ENCODE assay signal across 23 mouse cellular contexts in genomic region chr12:83479140-83479539, GRCm38 (mm10). TPM values are rescaled to one million over a fixed set of nuclear protein-coding genes. Genes with fewer than 3 reads are reported as not detected.
DNase-seq lines count a peak whose midpoint lies in the region; ATAC-seq and TF ChIP-seq lines count a peak whose summit lies in the region.
"Had no signal": no experiment of that assay in that cellular context is flagged by ENCODE, and none has a peak within 500 bp of the region (broad histone marks: within the 10 kb centered on the region; RNA-seq: fewer than 3 reads in every experiment).

No protein-coding gene starts in this region.

- no peak for TF ChIP-seq CTCF in MEL (IDR thresholded peaks at IDR 0.05 in 2 of 3, conservative IDR thresholded peaks at IDR 0.05 in 1 of 3; ENCODE audit: control insufficient read depth in 1 of 3, insufficient read depth in 1 of 3, low read depth in 2 of 3, low read length in 3 of 3, poor library complexity in 1 of 3, severe bottlenecking in 1 of 3)
- TF ChIP-seq CTCF in liver, embryonic 14.5 days (IDR thresholded peaks at IDR 0.05; ENCODE audit: low read depth): no peak
- TF ChIP-seq CTCF in intestine, postnatal 0 days (IDR thresholded peaks at IDR 0.05; ENCODE audit: low read depth): no peak

- TF ChIP-seq POLR2A in MEL (IDR thresholded peaks at IDR 0.05; ENCODE audit: control insufficient read depth in 1 of 2, insufficient read depth in 1 of 2, low read depth in 1 of 2, low read length in 2 of 2, poor library complexity in 1 of 2): no peak

- no peaks in the 10 kb centered on the region for H3K9me3 ChIP-seq in heart, embryonic 12.5 days (replicated peaks)
- no peaks in the 10 kb centered on the region for H3K9me3 ChIP-seq in MEL (replicated peaks; ENCODE audit: insufficient read depth, low read length)
- no peaks in the 10 kb centered on the region for H3K9me3 ChIP-seq in liver, embryonic 14.5 days (ENCODE audit: control insufficient read depth, low read length)
- H3K9me3 ChIP-seq in intestine, postnatal 0 days (ENCODE audit: control insufficient read depth): no peaks in the 10 kb centered on the region
- H3K9me3 ChIP-seq: embryonic facial prominence, embryonic 13.5 days; forebrain, embryonic 13.5 days; hindbrain, embryonic 12.5 days; midbrain, embryonic 13.5 days had no signal

- TF ChIP-seq EP300 in MEL (IDR thresholded peaks at IDR 0.05; ENCODE audit: low read depth in 1 of 2, low read length in 2 of 2): no peak
- peak; percentile 72 for TF ChIP-seq EP300 in liver, embryonic 14.5 days (IDR thresholded peaks at IDR 0.05; ENCODE audit: low read depth)

- no peak overlapping the region for H3K9ac ChIP-seq in heart, embryonic 12.5 days
- H3K9ac ChIP-seq in MEL (ENCODE audit: control insufficient read depth, low read depth, low read length, poor library complexity, severe bottlenecking): no peak overlapping the region
- H3K9ac ChIP-seq in liver, embryonic 14.5 days (replicated peaks): no peak overlapping the region
- no peak overlapping the region for H3K9ac ChIP-seq in intestine, postnatal 0 days (ENCODE audit: low read depth, low read length)
- H3K9ac ChIP-seq: embryonic facial prominence, embryonic 13.5 days; forebrain, embryonic 13.5 days; hindbrain, embryonic 12.5 days; midbrain, embryonic 13.5 days had no signal

- no peak for ATAC-seq in heart, embryonic 12.5 days (ENCODE audit: insufficient number of reproducible peaks, low FRiP score)
- ATAC-seq in erythroblast, adult 5-6 weeks (replicated peaks; ENCODE audit: low FRiP score, poor library complexity, severe bottlenecking): peak; percentile 76
- peak; percentile 67 for ATAC-seq in liver, embryonic 14.5 days (ENCODE audit: insufficient read depth)
- ATAC-seq in intestine, postnatal 0 days: no peak
- ATAC-seq: forebrain, embryonic 13.5 days; intestine, embryonic 16.5 days; midbrain, embryonic 13.5 days had no signal

- intact Hi-C loops in heart, postnatal 36 days (cut with DNase I): no loop called here

- peaks cover 3% of the 10 kb centered on the region; the same call in 1 of the 2 replicates for H3K79me2 ChIP-seq in MEL (ENCODE audit: control insufficient read depth, insufficient read depth, low read length, poor library complexity)

- TF ChIP-seq RAD21 in MEL (IDR thresholded peaks at IDR 0.05; ENCODE audit: low read depth, low read length): no peak

- no peak for DNase-seq in heart, postnatal 36 days
- no peak for DNase-seq in MEL (ENCODE audit: low read depth, low spot score)
- DNase-seq in liver, embryonic 14.5 days (ENCODE audit: low read depth in 3 of 3, low spot score in 3 of 3): peak in 2 of 3 experiments; percentile 51 to 55
- no peak for DNase-seq in right cerebral cortex, postnatal 4 days
- no peak for DNase-seq in natural killer cell, adult 2 months (ENCODE audit: low spot score in 2 of 2)
- DNase-seq: adrenal gland, postnatal 14 days; cerebellum, adult 18-20 months; cerebellum, postnatal 10 days; gastrocnemius, postnatal 14 days; kidney, adult 9 months; kidney, postnatal 14 days; layer of hippocampus, adult 9-11 months; lung, postnatal 36 days; right cerebral cortex, postnatal 14 days; thymus, postnatal 4 days had no signal

- H3K4me1 ChIP-seq in heart, embryonic 12.5 days (replicated peaks): peaks cover 53% of the 10 kb centered on the region
- H3K4me1 ChIP-seq in MEL (ENCODE audit: control insufficient read depth in 1 of 2, insufficient read depth in 2 of 2, low read length in 2 of 2): peaks cover 0 to 17% of the 10 kb centered on the region in 2 experiments; a peak in 2 of 4 replicates
- peaks cover 31% of the 10 kb centered on the region in 2 experiments for H3K4me1 ChIP-seq in liver, embryonic 14.5 days (replicated peaks; ENCODE audit: control insufficient read depth in 2 of 2, insufficient read depth in 2 of 2, low read length in 1 of 2)
- no peaks in the 10 kb centered on the region for H3K4me1 ChIP-seq in intestine, postnatal 0 days (replicated peaks; ENCODE audit: control insufficient read depth, insufficient read depth, low read length)
- H3K4me1 ChIP-seq: embryonic facial prominence, embryonic 13.5 days had no signal

- WGBS in heart, embryonic 12.5 days: 38% methylated on average over 1 of the region's 1 CpGs
- WGBS in liver, embryonic 14.5 days (ENCODE audit: insufficient replicate concordance): 80% methylated on average over 1 of the region's 1 CpGs
- WGBS in intestine, postnatal 0 days: 48% methylated on average over 1 of the region's 1 CpGs

- H3K27me3 ChIP-seq in heart, embryonic 12.5 days (replicated peaks): no peaks in the 10 kb centered on the region
- H3K27me3 ChIP-seq in MEL (ENCODE audit: control insufficient read depth in 1 of 2, insufficient read depth in 2 of 2, low read length in 2 of 2): no peaks in the 10 kb centered on the region
- H3K27me3 ChIP-seq in liver, embryonic 14.5 days (ENCODE audit: control insufficient read depth, insufficient read depth, low read length): no peaks in the 10 kb centered on the region
- H3K27me3 ChIP-seq in intestine, postnatal 0 days (replicated peaks; ENCODE audit: control insufficient read depth, insufficient read depth, low read length): no peaks in the 10 kb centered on the region
- H3K27me3 ChIP-seq: hindbrain, embryonic 12.5 days; midbrain, embryonic 13.5 days had no signal

- peaks cover 5% of the 10 kb centered on the region; the same call in 1 of the 2 replicates for H3K36me3 ChIP-seq in heart, embryonic 12.5 days
- H3K36me3 ChIP-seq in MEL (ENCODE audit: control insufficient read depth in 1 of 2, insufficient read depth in 2 of 2, low read length in 2 of 2): peaks cover 0 to 12% of the 10 kb centered on the region in 2 experiments; a peak in 2 of 4 replicates
- no peaks in the 10 kb centered on the region for H3K36me3 ChIP-seq in liver, embryonic 14.5 days (replicated peaks; ENCODE audit: control insufficient read depth, insufficient read depth, low read depth)
- no peaks in the 10 kb centered on the region for H3K36me3 ChIP-seq in intestine, postnatal 0 days (ENCODE audit: control insufficient read depth, insufficient read depth)
- H3K36me3 ChIP-seq: embryonic facial prominence, embryonic 13.5 days; hindbrain, embryonic 12.5 days; midbrain, embryonic 13.5 days had no signal

- no peak overlapping the region for H3K4me2 ChIP-seq in heart, embryonic 12.5 days
- H3K4me2 ChIP-seq in liver, embryonic 14.5 days (ENCODE audit: low read depth): peak overlapping the region; percentile 44
- H3K4me2 ChIP-seq in intestine, postnatal 0 days (replicated peaks; ENCODE audit: low read depth): no peak overlapping the region
- H3K4me2 ChIP-seq: embryonic facial prominence, embryonic 13.5 days; forebrain, embryonic 13.5 days; hindbrain, embryonic 12.5 days; midbrain, embryonic 13.5 days had no signal

- H3K27ac ChIP-seq in heart, embryonic 12.5 days (ENCODE audit: poor library complexity, severe bottlenecking): peak overlapping the region; percentile 72
- no peak overlapping the region for H3K27ac ChIP-seq in MEL (ENCODE audit: control insufficient read depth, low read depth, low read length)
- peak overlapping the region; percentile 18 for H3K27ac ChIP-seq in liver, embryonic 14.5 days
- no peak overlapping the region for H3K27ac ChIP-seq in intestine, postnatal 0 days (ENCODE audit: low read depth, low read length)
- H3K27ac ChIP-seq: embryonic facial prominence, embryonic 13.5 days; forebrain, embryonic 13.5 days; hindbrain, embryonic 12.5 days; midbrain, embryonic 13.5 days had no signal

- H3K4me3 ChIP-seq in heart, embryonic 12.5 days: no peak overlapping the region
- H3K4me3 ChIP-seq in MEL (ENCODE audit: control insufficient read depth in 1 of 2, insufficient read depth in 1 of 2, low read depth in 2 of 2, low read length in 2 of 2): no peak overlapping the region
- H3K4me3 ChIP-seq in liver, embryonic 14.5 days (ENCODE audit: insufficient read depth in 1 of 2, low read depth in 2 of 2, low read length in 2 of 2): no peak overlapping the region
- no peak overlapping the region for H3K4me3 ChIP-seq in intestine, postnatal 0 days (ENCODE audit: low read depth, low read length)
- H3K4me3 ChIP-seq: embryonic facial prominence, embryonic 13.5 days; forebrain, embryonic 13.5 days; hindbrain, embryonic 12.5 days; midbrain, embryonic 13.5 days had no signal

TF ChIP-seq in MEL, 35 proteins besides CTCF, POLR2A, EP300 and RAD21 (continues in another document):
- no peak for TF ChIP-seq CHD2 (IDR thresholded peaks at IDR 0.05; ENCODE audit: low read length)
- TF ChIP-seq GABPA (IDR thresholded peaks at IDR 0.05; ENCODE audit: low read depth, low read length): no peak
- TF ChIP-seq MYC (IDR thresholded peaks at IDR 0.05; ENCODE audit: low read depth, low read length): no peak
- TF ChIP-seq ELF1 (IDR thresholded peaks at IDR 0.05; ENCODE audit: low read depth, low read length): no peak
- TF ChIP-seq TAL1 (IDR thresholded peaks at IDR 0.05; ENCODE audit: low read length): peak; percentile 16; the same call in 1 of the 2 replicates
- no peak for TF ChIP-seq MAZ (IDR thresholded peaks at IDR 0.05; ENCODE audit: low read depth, low read length)
- TF ChIP-seq HCFC1 (IDR thresholded peaks at IDR 0.05; ENCODE audit: low read depth, low read length): no peak

RNA-seq across cellular contexts. Expression of gene Dpf3, which starts 8.4 kb away (rescaled TPM):
- polyA plus RNA-seq in heart, embryonic 12.5 days (2016; fragmentation: Nextera tagmentation; extraction: Ambion mirVana): 27.1 and 31.2 TPM in 2 replicates
- 10 to 100 TPM; 16.3 to 22.3 TPM for total RNA-seq in heart, postnatal 36 days (2021)
- total RNA-seq in MEL (2012; rRNA removed): 3.2 and 4.2 TPM in 2 replicates
- polyA plus RNA-seq in MEL (2012; ENCODE audit: insufficient read depth in 1 of 2, insufficient read length in 2 of 2, low read depth in 1 of 2, low replicate concordance in 2 of 2, missing spikeins in 1 of 2): 1 to 10 TPM in 1 of 2 experiments, not detected in 1; 6.8 TPM
- 29.2 and 45.1 TPM in 2 replicates for total RNA-seq in erythroblast, adult 5-6 weeks (2015; ENCODE audit: low replicate concordance)
- 138 and 157 TPM in 2 replicates for total RNA-seq in erythroblast, adult 5-6 weeks (2017; ENCODE audit: low replicate concordance)
- 2.2 and 3.7 TPM in 2 replicates for polyA plus RNA-seq in liver, embryonic 14.5 days (2012; rRNA removed)
- polyA plus RNA-seq in liver, embryonic 14.5 days (2014; fragmentation: Nextera tagmentation; extraction: Ambion mirVana): 4.1 and 4.8 TPM in 2 replicates
- polyA plus RNA-seq in intestine, postnatal 0 days (2015; fragmentation: Nextera tagmentation; extraction: Ambion mirVana): 5.1 and 5.9 TPM in 2 replicates

RNA-seq across cellular contexts. Expression of gene Dcaf4, which starts 41.1 kb away (rescaled TPM):
- 22.7 and 23.8 TPM in 2 replicates for polyA plus RNA-seq in heart, embryonic 12.5 days (2016; fragmentation: Nextera tagmentation; extraction: Ambion mirVana)
- 10 to 100 TPM; 14.8 to 17.7 TPM for total RNA-seq in heart, postnatal 36 days (2021)
- total RNA-seq in MEL (2012; rRNA removed): 25.5 and 25.7 TPM in 2 replicates
- polyA plus RNA-seq in MEL (2012; ENCODE audit: insufficient read depth in 1 of 2, insufficient read length in 2 of 2, low read depth in 1 of 2, low replicate concordance in 2 of 2, missing spikeins in 1 of 2): 10 to 100 TPM in 1 of 2 experiments, not detected in 1; 35.9 TPM
- total RNA-seq in erythroblast, adult 5-6 weeks (2015; ENCODE audit: low replicate concordance): 8.1 TPM in 1 of 2 replicates, not detected in the other
- total RNA-seq in erythroblast, adult 5-6 weeks (2017; ENCODE audit: low replicate concordance): 1.7 and 4.7 TPM in 2 replicates
- polyA plus RNA-seq in liver, embryonic 14.5 days (2012; rRNA removed): 9.4 and 9.5 TPM in 2 replicates
- polyA plus RNA-seq in liver, embryonic 14.5 days (2014; fragmentation: Nextera tagmentation; extraction: Ambion mirVana): 9.8 and 12.6 TPM in 2 replicates
- polyA plus RNA-seq in intestine, postnatal 0 days (2015; fragmentation: Nextera tagmentation; extraction: Ambion mirVana): 7.3 and 7.4 TPM in 2 replicates

Comparison
In these comparisons a context has a peak if more than half of its experiments do, and no peak if none do; other contexts are left out.
1. ATAC-seq: peak in erythroblast, adult 5-6 weeks (single experiment) and liver, embryonic 14.5 days (single experiment); none in heart, embryonic 12.5 days (single experiment) and intestine, postnatal 0 days (single experiment).
2. H3K27ac ChIP-seq: peak in heart, embryonic 12.5 days (single experiment) and liver, embryonic 14.5 days (single experiment); none in MEL (single experiment) and intestine, postnatal 0 days (single experiment).
3. DNase-seq: peak in liver, embryonic 14.5 days (2 of 3); none in heart, postnatal 36 days (0 of 2), MEL (single experiment), right cerebral cortex, postnatal 4 days (single experiment) and natural killer cell, adult 2 months (0 of 2).